Mouse (Mus musculus): ENCODE measurements around the gene Tjp3.

The Tjp3 gene

DNA sequence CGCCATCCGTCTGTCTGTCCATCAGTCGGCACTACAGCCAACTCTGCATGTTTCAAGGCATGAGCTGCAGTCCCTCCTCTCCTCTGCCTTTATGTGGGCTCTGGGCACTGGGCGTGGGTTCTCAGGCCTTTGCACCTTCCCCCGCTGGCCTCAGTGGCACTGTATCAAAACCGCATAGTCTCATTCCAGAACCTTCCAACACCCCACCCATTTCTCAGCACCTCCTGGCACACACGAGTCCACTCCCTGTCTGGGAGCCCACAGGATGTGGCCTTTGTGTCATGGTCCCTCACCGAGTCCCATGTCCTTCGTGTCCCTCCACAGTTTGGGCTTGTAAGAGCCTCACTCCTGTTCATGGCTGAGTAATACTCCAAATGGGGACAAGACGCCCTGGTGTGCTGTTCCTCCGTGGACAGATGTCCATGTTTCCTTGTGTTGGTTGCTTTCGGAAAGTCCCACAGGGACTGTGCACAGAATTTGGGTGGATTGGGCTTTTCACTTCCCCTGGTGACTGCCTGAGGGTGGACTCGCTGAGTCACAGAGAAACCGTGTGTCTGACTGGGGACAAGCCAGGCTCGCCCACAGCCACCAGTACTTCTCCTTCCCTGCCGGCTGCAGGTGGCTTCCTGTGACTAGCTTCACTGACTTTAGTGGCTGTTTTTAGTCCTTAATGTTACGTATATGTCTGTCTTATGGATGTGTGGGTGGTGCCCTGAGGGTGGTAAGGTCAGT is 7.2 kb upstream of the Tjp3 start:
- no peak for DNase-seq (ENCODE audit: low read depth)

DNA sequence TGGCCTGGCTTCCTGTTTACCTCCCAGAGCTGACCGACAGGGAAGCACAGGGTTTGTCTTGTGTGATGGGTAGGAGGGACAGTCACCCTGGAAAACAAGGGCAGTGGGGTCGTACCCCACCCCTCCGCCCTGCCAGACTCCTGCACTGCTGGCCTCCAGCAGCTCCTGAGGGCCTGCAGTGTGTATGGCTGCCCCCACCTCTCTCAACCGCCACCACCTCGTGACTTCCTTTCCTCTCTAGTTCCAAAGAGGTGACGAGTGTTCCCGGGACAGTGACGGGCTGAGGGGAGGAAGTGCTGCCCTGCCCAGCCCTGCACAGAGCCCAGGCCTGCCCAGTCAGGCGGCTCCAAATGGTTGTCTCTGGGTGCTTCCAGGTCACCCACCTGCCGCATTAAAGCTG is 6.5 kb upstream of the Tjp3 start:
- no peak for DNase-seq (ENCODE audit: low read depth)

DNA sequence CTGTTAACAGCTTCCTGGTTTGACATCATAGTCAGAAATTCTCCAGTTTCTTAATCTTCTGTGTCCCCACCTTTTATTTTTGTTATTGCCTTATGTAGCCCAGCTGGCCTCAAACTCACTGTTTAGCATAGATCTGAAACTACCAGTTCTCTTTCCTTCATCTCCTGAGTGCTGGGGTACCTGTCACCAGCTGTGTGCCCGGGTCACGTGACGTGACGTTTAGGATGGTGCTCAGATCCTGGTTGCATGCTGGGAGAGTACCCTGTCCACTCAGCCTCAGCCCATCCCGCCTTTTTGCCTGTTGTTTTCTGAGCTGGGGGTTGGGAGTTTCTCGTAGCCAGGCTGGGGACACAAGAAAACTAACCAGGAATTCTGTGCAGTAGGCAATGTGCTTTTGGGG is 5.9 kb upstream of the Tjp3 start:
- no peak for DNase-seq (ENCODE audit: low read depth)

DNA sequence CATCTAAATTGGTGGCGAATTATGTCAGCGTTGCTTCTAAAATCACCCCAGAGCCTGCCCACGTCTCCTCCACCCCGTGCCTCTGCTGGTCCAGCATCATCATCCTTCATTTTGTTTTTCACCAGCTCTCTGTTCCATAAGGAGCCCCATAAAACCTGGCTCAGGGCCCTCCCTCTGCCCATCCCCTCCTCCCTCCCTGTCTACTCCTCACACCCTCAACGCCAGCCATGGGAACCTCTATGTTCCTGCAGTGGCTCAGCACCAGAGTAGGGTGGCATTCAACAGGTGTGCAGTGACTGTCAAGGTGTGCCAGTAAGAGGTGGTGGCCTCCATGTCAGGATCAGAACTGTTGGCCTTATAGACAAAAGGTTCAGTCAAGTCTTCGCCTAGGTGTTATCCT is 3.8 kb upstream of the Tjp3 start:
- no peak for DNase-seq (ENCODE audit: low read depth)

DNA sequence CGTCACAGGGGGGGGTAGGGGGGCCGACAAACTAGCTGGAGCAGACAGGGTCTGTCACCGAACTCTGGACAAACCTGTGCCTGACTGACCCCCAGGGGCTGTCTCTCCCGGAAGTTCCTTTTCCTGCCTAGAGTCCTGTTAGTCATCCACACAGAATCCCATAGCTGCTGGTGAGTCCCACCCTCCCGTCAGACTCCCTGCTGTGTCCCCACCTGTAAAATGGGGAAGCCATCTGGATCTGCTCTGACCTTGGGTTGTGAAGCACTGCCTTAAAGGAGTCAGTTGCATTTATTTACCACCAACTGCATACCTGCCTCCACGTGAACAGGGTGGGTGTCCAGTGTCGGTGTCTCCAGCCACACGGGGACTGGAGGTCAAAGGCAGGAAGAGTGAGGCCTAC is 3.1 kb upstream of the Tjp3 start:
- DNase-seq (ENCODE audit: low read depth): no peak

DNA sequence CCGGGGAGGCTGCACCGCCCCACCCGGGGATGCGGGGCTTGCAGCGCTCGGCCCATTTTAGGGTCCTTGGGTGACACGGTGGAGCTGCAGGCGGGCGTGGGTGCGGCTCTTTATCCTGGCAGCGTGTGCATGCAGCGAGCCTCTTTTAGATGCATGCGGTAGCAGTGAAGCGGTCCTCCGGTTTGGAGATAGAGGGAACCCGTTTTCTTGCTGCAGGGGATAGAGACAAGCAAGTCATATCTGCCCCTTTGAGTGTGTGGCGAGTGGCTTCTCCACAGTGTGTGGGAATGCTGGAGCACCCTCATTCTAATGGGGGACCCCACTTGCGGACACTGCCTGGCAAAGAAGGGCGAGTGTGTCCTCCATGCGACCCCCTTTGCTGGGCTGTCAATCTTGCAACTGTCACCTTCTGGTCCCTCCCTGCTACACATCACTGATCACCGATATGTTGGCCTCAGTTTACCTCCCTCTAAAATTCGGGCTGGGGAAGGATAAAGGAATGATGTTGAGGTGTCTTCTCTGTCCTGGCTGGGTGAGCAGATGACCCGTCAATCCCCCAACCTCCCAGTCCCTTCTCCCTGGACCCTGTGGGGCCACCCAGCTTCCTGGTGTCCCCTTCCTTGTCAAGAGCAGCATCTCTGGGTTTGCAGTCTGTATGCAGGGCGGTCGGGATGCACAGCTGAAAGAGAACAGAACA is 2.1 kb upstream of the Tjp3 start:
- no peak for DNase-seq (ENCODE audit: low read depth)

DNA sequence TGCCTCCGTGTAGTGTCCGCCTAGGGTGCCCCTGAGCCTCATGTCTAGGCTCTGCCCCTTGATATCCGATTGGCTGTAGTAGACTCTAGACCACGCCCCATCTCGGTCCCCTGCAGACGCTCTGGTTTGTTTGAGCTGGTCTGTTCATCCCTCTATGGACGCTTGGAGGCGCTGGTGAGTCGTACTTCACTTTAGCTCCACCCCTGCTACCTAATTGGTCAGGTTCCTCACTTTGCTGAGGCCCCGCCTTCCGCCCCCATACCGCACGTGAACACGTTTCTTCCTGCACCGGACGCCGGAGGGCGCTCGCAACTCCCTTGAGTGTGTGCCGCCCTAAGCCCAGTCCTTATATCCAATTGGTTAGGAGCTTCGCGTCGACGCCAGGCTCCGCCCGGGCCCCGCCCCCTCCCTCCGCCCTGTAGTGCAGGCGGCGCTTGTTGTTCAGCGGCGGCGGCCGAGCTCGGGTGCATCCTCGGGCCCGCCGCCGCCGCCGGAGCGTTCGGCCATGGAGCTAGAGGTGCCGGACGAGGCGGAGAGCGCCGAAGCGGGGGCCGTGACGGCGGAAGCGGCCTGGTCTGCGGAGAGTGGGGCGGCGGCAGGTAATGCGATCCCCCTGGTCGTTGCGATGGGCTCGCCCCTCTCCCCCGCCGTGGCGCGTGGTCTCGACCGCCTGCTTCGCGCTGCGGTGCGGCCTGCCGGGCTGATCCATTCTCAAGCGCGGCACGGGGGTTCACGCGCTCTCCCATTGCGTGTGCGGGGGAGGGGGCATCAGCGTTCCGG is 1.4 kb upstream of the Tjp3 start, which contains the start of gene Pip5k1c:
TSS of gene Pip5k1c (plus strand) at position 410 of the 780 bp plus-strand sequence.
- DNase-seq (ENCODE audit: low read depth): peak; percentile 100

DNA sequence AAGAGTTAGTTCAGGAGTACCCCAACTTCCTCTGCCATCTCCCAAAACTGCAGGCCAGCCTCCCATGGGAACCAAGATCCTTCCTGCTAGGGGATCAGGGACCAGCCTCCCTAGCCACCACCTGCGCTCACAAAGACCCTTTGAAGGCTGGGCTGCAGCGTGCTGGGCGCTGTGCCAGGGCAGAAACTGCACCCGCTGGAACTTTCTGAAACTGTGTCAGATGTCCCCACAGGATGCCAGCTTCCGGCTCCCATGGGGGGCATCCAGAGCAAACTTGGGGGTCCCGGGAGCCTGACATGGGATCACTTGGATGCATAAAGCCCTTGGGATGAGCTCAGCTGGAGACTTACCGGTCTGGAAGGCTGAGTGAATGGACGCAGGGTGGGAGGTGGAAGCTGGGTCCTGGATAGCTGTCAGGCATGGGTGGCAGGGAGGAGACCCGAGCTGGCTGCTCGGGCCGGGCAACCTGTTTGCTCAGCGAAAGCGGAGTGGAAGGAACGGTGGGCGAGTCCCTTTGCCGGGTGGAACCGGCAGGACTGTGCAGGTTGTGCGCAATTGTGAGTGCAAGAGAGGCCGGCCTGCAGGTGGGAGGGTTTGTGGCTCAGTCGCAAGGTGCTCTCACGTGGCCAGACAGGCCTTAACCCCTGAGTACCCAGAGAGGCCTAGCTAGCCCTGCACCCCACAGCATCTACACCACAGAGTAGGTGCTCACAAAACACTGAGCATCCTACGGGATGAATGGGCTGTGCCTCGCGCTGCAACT is 502 bp downstream of the Tjp3 start:
- DNase-seq (ENCODE audit: low read depth): no peak

DNA sequence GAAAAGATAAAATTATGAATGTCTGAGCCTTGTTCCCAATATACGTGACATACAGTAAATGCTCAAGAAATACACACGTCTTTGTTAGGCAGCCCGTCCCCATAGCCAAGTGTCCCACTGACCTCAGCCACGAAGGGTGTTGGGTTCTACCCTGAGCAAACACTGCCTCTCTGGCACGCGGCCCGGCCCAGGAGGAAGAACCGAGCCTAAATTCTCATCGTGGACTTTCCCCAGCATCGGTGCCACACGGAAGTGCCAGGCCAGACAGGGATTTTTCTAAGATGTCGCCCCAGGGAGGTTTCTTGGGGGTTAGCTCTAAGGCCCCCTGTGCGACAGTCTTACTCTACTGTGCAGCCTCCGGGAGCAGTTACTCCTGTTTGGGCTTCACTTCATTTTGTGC is 1.6 kb downstream of the Tjp3 start:
- DNase-seq (ENCODE audit: low read depth): no peak

DNA sequence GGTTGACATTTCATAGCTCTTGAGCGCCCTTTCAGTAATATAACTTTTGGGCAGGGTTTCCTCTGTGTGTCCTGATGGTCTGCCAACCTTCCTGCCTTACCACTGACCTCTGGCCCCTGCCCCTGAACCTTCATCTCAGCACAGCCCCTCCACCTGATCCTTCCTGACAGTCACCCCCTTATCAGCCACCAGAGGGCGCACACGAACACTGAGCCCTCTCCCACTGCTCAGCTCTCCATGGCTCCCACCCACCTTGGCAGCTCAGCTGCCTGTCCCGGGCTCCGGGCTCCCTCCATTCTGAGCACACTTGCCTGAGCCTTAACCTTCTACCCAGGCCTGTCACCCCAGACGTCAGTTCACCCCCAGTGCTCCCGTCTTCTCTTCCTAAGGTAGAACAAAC is 2.1 kb downstream of the Tjp3 start:
- peak; percentile 86 for DNase-seq (ENCODE audit: low read depth)

DNA sequence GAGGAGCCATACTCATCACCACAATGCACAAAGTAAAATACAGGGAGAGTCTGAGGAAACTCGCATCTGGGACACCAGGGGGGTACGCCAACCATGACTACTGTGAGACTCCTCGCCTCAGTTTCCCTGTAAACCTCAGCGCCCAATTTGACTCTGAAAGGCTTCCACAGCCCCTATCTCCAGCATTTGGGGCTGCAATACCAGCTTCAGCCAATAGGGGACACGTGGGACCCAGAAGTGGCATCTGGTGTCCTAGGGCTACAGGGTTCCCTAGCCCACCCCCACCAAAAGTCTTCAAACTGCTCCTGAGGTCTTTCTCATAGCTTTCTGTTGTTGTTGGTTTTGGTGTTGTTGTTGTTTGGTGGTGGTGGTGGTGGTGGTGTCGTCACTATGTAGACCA is 2.8 kb downstream of the Tjp3 start:
- peak; percentile 51 for DNase-seq (ENCODE audit: low read depth)

DNA sequence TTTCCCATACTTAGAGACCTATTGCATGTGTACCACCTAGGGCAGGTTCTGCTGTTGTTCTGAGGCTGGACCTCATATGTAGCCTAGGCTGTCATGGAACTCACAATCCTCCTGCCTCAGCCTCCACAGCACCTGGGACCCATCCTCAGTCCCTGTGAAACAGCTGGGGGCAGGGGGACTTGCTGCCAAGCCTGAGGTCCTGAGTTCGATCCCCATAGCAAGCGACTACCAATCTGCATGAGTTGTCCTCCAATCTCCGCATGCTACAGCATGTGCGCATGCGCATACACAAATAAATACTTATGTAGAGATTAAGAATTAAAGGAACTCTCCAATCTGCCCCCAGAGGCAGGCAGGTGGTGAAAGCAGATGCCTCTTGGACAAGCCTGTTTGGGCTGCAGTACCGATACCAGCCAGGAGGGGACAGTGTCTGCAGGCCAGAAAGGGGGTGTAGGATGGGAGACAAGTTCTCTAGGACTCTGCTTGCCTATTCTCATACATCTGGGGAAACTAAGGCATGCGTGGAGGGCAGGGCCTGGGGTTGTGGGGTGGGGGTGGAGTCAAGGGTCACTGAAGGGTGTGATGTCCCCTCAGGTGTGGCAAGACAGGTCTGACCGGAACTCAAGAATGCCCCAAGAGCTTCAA is 3.7 kb downstream of the Tjp3 start:
- DNase-seq (ENCODE audit: low read depth): peak; percentile 72

DNA sequence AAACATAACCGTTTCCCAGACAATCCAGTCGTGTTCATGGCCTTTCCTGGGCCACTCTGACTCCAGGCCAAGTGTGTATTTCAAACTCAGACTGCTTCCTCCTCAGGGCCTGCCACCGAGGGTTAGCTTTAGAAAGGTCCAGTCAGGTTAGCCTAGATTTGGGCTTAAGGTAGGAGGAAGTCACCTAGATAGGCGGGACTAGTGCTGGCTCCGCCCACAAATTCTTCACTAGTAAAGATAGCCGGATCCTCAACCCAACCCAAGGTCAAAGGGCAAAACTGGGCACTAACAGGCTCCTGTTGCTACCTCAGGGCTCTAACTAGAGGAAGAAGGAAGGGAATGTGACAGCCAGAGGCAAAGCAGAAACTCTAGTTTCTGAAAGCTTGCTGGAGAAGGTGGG is 4.8 kb downstream of the Tjp3 start:
- no peak for DNase-seq (ENCODE audit: low read depth)

DNA sequence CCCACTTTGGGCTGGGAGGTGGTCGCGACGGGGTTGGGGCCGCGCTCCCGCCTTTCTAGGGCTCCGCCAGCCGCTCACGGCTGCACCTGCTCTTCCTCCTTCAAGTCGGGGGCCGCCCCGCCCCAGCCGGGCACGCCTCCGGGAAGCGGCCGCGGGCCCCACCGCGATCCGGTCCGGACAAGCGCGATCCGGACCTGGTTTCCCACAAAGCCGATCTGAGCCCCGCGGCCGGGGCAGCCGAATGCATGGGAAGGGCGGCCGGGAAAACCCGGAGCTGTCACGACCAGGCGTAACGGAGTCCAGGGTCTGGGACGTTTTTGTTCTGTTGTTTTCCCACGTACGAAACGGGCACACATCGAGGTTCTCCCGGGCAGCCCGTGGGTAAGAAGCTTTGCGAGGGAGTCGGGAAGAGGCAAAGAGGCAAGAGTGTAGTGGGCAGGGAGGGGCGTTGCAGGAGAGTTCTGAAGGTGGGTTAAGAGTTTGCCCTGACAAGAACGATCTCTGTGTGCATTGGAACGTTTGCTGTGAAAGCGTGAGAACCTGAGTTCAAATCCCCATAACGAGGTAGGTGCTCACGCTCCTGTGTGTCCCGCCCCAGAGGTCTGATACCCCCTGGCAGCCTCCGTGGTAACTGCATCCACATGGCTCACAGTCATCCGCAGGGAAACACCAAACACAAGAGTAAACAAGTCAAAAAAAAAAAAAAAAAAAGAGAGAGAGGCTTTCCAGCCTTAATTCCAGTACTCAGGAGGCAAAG is 5.5 kb downstream of the Tjp3 start:
- DNase-seq (ENCODE audit: low read depth): peak; percentile 82

DNA sequence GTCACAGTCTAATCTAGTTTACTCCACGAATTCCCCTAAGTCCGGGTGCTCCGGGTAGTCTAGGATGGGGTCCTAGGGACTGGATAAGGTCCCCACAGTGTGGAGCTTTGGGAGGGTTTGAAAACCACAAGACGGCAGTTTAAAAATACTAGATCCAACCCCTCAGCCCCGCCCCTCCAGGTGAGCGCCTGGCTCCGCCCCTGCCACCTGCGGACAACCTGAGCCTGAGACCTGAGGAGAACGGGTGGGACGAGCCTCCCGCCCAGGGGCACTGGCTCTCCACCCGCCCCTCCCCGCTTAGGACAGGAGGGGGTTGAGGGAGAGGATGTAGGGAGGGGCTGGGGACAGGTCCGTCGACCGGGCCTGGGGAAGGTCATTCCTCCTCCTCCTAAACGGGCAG is 6.7 kb downstream of the Tjp3 start:
- no peak for DNase-seq (ENCODE audit: low read depth)

DNA sequence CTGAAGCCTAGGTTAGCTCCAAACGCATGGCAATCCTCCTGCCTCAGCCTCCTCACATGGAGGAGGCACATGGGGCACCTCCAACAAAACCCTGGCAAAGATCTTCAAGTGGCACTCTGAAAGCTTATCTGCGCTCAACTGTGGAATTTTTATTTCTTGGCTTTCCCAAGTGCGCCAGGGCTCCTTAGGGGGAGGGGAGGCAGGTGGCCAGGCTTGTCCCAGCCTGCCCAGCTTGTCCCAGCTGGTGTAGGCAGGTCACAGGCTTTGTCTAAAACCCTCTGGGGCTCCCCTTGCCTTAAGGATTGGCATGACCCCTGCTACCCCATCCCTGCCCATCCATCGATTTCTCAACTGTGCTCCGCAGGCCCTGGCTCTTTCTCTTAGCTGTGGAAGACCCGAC is 7.2 kb downstream of the Tjp3 start:
- no peak for DNase-seq (ENCODE audit: low read depth)

DNA sequence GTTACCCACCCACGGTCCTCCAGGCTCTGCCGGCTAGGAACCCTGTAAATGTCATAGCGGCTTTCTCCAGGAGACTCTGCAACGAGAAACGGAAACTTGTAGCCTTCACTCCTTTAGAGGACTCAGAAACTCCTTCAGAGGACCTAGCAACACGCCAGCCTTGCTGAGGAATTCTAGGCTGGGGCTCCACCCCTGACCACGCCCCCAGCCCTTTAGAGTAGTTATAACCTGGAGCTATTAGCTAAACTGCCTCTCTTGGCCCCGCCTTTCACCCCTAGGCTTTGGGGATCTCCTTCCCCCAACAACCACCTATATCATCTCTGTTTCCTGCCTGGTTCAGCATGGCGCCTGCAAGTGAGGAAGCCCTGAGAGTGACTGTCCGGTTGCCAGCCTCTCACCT is 11.9 kb downstream of the Tjp3 start:
- DNase-seq (ENCODE audit: low read depth): peak; percentile 44

DNA sequence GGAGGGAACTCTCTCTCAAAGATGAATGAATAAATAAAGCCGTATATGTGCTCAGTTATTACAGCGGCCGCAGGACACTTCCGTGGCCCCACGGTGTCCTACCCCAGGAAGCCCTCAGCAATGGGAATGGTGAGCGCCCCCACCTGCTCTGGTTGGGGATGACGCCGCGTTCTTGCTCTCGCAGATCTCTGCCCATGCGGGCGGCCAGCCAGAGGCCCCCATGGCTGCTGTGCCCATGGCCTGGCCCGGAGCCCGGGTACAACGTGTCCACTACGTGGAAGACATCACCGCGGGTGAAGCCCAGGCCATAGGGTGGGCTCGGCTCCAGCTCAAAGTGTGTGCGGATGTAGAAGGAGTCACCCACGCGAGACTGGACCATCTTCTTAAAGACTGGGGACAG is 13.7 kb downstream of the Tjp3 start:
- no peak for DNase-seq (ENCODE audit: low read depth)

DNA sequence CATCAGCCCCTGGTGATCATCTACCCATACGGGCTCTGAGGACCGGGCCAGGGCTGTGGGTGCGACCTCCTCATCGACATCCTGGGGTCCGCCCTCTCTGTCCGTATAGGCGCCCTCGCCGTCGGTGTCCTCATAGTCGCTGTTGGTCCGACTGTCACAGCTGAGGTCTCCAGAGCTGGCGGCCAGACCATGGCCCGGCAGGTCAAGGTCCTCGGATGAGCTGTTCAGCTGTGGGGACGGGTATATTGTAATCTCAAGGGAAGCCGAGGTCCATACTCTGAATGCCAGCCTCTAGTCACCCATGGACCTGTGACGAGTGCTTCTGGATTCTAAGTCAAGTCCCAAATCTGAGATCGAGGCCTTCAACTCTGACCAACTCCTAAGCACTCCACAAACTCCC is 17.5 kb downstream of the Tjp3 start:
- no peak for DNase-seq (ENCODE audit: low read depth)

DNA sequence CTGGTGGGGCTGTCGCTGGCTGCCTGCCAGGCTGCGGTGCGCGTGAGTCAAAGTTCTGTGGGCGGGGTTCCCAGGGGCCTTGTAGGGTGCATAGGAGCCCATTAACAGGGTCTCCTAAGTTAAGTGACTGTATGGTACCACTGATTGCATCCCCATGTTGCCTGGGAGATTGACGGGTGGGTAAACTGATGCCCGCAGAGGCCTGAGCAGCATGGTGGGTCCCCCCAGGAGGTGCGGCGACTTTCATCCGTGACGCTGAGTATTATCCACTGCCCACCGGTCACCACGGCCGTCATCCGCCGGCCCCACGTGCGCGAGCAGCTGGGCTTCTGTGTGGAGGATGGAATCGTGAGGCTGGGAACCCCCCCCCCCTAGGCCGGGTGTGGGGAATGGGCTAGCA is 19.0 kb downstream of the Tjp3 start:
- DNase-seq (ENCODE audit: low read depth): no peak

Data from NIH3T3 (cell line).